Mouse (Mus musculus): ENCODE results near the gene Wdr82. TPM values are rescaled to one million over a fixed set of nuclear protein-coding genes. Genes with fewer than 3 reads are reported as not detected.

Wdr82 gene
- total and polyA plus RNA-seq, 3 experiments = 70.4 to 131 (median 100) TPM

- Histone ChIP-seq H3K4me3 (replicated peaks in 1 of 3; ENCODE audit: low read depth in 2 of 3, low read length in 2 of 3, poor library complexity in 1 of 3) (peak overlapping the region in 1 of 3 experiments; percentile 58), H3K4me1 (ENCODE audit: control insufficient read depth in 1 of 2, insufficient read depth in 2 of 2) (peaks cover 18 to 52% of the 10 kb centered on the region in 2 experiments), H3K27ac (ENCODE audit: insufficient read depth, low read depth) (peak overlapping the region; percentile 63), H3K36me3 (replicated peaks in 1 of 2; ENCODE audit: control insufficient read depth in 1 of 2, insufficient read depth in 1 of 2, low read length in 1 of 2) (peaks cover 31 to 77% of the 10 kb centered on the region in 2 experiments), H3K9ac (ENCODE audit: insufficient read depth, low read depth) (no peak overlapping the region), H3K4me2 (ENCODE audit: insufficient read depth, low read depth, poor library complexity, severe bottlenecking) (peak overlapping the region; percentile 33; the same call in 1 of the 2 replicates), H3K9me3 (replicated peaks; ENCODE audit: low read length) (no peaks in the 10 kb centered on the region), H3K79me2 (replicated peaks; ENCODE audit: control insufficient read depth, extremely low read depth, insufficient read depth, poor library complexity, severe bottlenecking) (no peaks in the 10 kb centered on the region), H3K27me3 (replicated peaks) (no peaks in the 10 kb centered on the region)
- DNase-seq (ENCODE audit: extremely low read depth) = no peak
- TF ChIP-seq ZNF384 (IDR thresholded peaks at IDR 0.05; ENCODE audit: low read depth, low read length) (peak; percentile 15; the same call in 1 of the 2 replicates), ZKSCAN1 (IDR thresholded peaks at IDR 0.05; ENCODE audit: borderline replicate concordance, low read depth, low read length) (no peak)
- dilution Hi-C loops (cut with MboI; ENCODE audit: extremely low pct_ligation_motif_present, extremely low pct_unique_long_range_greater_than_20kb, low sequenced_read_pairs) = no loop called here
- in situ Hi-C loops (cut with MboI; ENCODE audit: low pct_ligation_motif_present, low pct_unique_long_range_greater_than_20kb, low sequenced_read_pairs) = loop anchor here (5.0 kb wide), 1 partner anchor 54 kb away; the partner anchor contains the start of gene Glyctk
Measured at GRCm38 (mm10) chr9:106210853-106211609, 40.3 kb downstream of the Wdr82 start.

- Histone ChIP-seq H3K27me3 (replicated peaks) (no peaks in the 10 kb centered on the region), H3K4me1 (ENCODE audit: control insufficient read depth in 1 of 2, insufficient read depth in 2 of 2) (peaks cover 18 to 52% of the 10 kb centered on the region in 2 experiments), H3K79me2 (replicated peaks; ENCODE audit: control insufficient read depth, extremely low read depth, insufficient read depth, poor library complexity, severe bottlenecking) (no peaks in the 10 kb centered on the region), H3K4me3 (replicated peaks in 1 of 3; ENCODE audit: low read depth in 2 of 3, low read length in 2 of 3, poor library complexity in 1 of 3) (peak overlapping the region; percentile 58 to 66 (median 66)), H3K27ac (ENCODE audit: insufficient read depth, low read depth) (peak overlapping the region; percentile 63), H3K36me3 (replicated peaks in 1 of 2; ENCODE audit: control insufficient read depth in 1 of 2, insufficient read depth in 1 of 2, low read length in 1 of 2) (peaks cover 30 to 77% of the 10 kb centered on the region in 2 experiments), H3K9me3 (replicated peaks; ENCODE audit: low read length) (no peaks in the 10 kb centered on the region), H3K9ac (ENCODE audit: insufficient read depth, low read depth) (peak overlapping the region; percentile 41), H3K4me2 (ENCODE audit: insufficient read depth, low read depth, poor library complexity, severe bottlenecking) (peak overlapping the region; percentile 53)
- in situ Hi-C loops (cut with MboI; ENCODE audit: low pct_ligation_motif_present, low pct_unique_long_range_greater_than_20kb, low sequenced_read_pairs) (loop anchor here (5.0 kb wide), 1 partner anchor 55 kb away; the partner anchor contains the start of gene Glyctk), dilution Hi-C loops (cut with MboI; ENCODE audit: extremely low pct_ligation_motif_present, extremely low pct_unique_long_range_greater_than_20kb, low sequenced_read_pairs) (no loop called here)
- DNase-seq (ENCODE audit: extremely low read depth) = peak; percentile 94
- peak; percentile 25; the same call in 1 of the 2 replicates for TF ChIP-seq ETS1 (conservative IDR thresholded peaks at IDR 0.05; ENCODE audit: low read depth, low read length)
- peak; percentile 66; the same call in 1 of the 2 replicates for TF ChIP-seq MYC (IDR thresholded peaks at IDR 0.05; ENCODE audit: low read depth, low read length)
- no peak for TF ChIP-seq EP300 (IDR thresholded peaks at IDR 0.05; ENCODE audit: low read length)
- peak; percentile 55 for TF ChIP-seq BHLHE40 (IDR thresholded peaks at IDR 0.05; ENCODE audit: low read depth, low read length)
- peak; percentile 69 for TF ChIP-seq ZC3H11A (IDR thresholded peaks at IDR 0.05; ENCODE audit: low read depth, low read length)
- TF ChIP-seq MAZ (IDR thresholded peaks at IDR 0.05; ENCODE audit: low read depth, low read length) = 0 out of 2 replicates have a peak, but pooled peaks have one; percentile 34
- TF ChIP-seq RCOR1 (conservative IDR thresholded peaks at IDR 0.05; ENCODE audit: low read depth, low read length) = 0 out of 2 replicates have a peak, but pooled peaks have one; percentile 56
- peak; percentile 76; the same call in 1 of the 2 replicates for TF ChIP-seq MEF2A (IDR thresholded peaks at IDR 0.05; ENCODE audit: borderline replicate concordance, low read depth, low read length)
- no peak for TF ChIP-seq GABPA (IDR thresholded peaks at IDR 0.05; ENCODE audit: insufficient replicate concordance, low read depth, low read length)
- peak; percentile 27 for TF ChIP-seq USF1 (IDR thresholded peaks at IDR 0.05; ENCODE audit: low read depth, low read length)
- peak; percentile 51 for TF ChIP-seq CHD2 (IDR thresholded peaks at IDR 0.05; ENCODE audit: low read length)
- TF ChIP-seq MAFK (IDR thresholded peaks at IDR 0.05; ENCODE audit: insufficient replicate concordance, low read length) = no peak; the same call in 1 of the 2 replicates
- peak; percentile 89 for TF ChIP-seq RAD21 (IDR thresholded peaks at IDR 0.05; ENCODE audit: low read depth, low read length)
- 0 out of 2 replicates have a peak, but pooled peaks have one; percentile 48 for TF ChIP-seq KAT2A (IDR thresholded peaks at IDR 0.05; ENCODE audit: insufficient replicate concordance, low read length)
- no peak for TF ChIP-seq JUN (IDR thresholded peaks at IDR 0.05; ENCODE audit: insufficient read depth, low read depth, low read length)
- peak; percentile 93 for TF ChIP-seq ELF1 (IDR thresholded peaks at IDR 0.05; ENCODE audit: low read depth, low read length)
- TF ChIP-seq POLR2A (IDR thresholded peaks at IDR 0.05; ENCODE audit: low read depth, low read length) = peak; percentile 51; the same call in 1 of the 2 replicates
- TF ChIP-seq E2F4 (IDR thresholded peaks at IDR 0.05; ENCODE audit: insufficient replicate concordance, low read depth, low read length) = no peak
- TF ChIP-seq UBTF (IDR thresholded peaks at IDR 0.05; ENCODE audit: low read depth, low read length) = no peak; the same call in 1 of the 2 replicates
- no peak for TF ChIP-seq ZKSCAN1 (IDR thresholded peaks at IDR 0.05; ENCODE audit: borderline replicate concordance, low read depth, low read length)
- peak; percentile 57; the same call in 1 of the 2 replicates for TF ChIP-seq JUND (conservative IDR thresholded peaks at IDR 0.05; ENCODE audit: low read depth, low read length)
- no peak for TF ChIP-seq PAX5 (IDR thresholded peaks at IDR 0.05; ENCODE audit: low read length)
- TF ChIP-seq HCFC1 (IDR thresholded peaks at IDR 0.05; ENCODE audit: low read depth, low read length) = peak; percentile 72
- peak; percentile 48 for TF ChIP-seq ZNF384 (IDR thresholded peaks at IDR 0.05; ENCODE audit: low read depth, low read length)
- peak; percentile 30; the same call in 1 of the 2 replicates for TF ChIP-seq NRF1 (IDR thresholded peaks at IDR 0.05; ENCODE audit: low read depth, low read length)
- no peak for TF ChIP-seq USF2 (conservative IDR thresholded peaks at IDR 0.05; ENCODE audit: low read depth, low read length)
Measured at GRCm38 (mm10) chr9:106211680-106212593, 41.2 kb downstream of the Wdr82 start.
